Mouse (Mus musculus) cortical plate, adult 2 months (tissue): ENCODE data around the gene Glis2.

Experiments
- CTCF ChIP-seq: fragments of 200-500 bp; IDR thresholded peaks from 2 replicates; pipeline ENCODE4 v1.5.1; 2011; ENCODE audit warnings: mild to moderate bottlenecking, control low read depth, low read length; ENCODE audit not compliant: insufficient read depth; ENCODE audit errors: extremely low read depth
- POLR2A ChIP-seq: fragments of 200-500 bp; IDR thresholded peaks from 2 replicates; pipeline ENCODE4 v1.6.1; 2011; ENCODE audit warnings: mild to moderate bottlenecking, low read length, control low read depth; ENCODE audit not compliant: insufficient read depth; ENCODE audit errors: extremely low read depth

DNA sequence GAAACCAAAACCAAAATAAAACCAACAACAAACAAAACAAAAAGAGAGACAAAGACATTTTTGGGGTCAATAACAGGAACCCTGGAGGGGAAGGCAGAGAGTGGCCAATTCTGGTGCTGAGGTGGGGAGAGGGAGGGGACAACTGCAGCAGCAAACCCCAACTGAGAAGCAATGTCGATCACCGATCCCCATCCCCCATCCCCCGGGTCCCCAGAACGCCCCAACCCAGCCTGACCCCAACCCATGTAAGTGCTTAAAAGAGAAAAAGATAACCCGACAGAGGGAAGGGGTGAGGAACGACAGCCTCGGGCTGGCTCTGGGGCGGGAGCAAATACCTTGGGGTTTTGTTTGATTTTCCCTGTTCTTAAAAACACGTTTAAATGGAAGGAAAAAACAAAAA, 49.7 kb upstream of the Glis2 start:
- no peak for TF ChIP-seq CTCF
- no peak for TF ChIP-seq POLR2A
